18 mouse cellular contexts compared by ENCODE assay signal in genomic region chr5:122743880-122744422, GRCm38 (mm10). TPM values are rescaled to one million over a fixed set of nuclear protein-coding genes. Genes with fewer than 3 reads are reported as not detected.
A peak's percentile ranks its signal among the peaks of the same experiment; 100 is the strongest.
DNase-seq lines count a peak whose midpoint lies in the region; TF ChIP-seq lines count a peak whose summit lies in the region.
"Had no signal": no experiment of that assay in that cellular context is flagged by ENCODE, and none has a peak within 500 bp of the region (broad histone marks: within the 10 kb centered on the region; RNA-seq: fewer than 3 reads in every experiment).

No protein-coding gene starts in this region.

- no peak for TF ChIP-seq POLR2A in lung, adult 2 months (IDR thresholded peaks at IDR 0.05; ENCODE audit: borderline replicate concordance, extremely low read depth, low read depth, low read length)
- no peak for TF ChIP-seq POLR2A in ES-Bruce4 (IDR thresholded peaks at IDR 0.05; ENCODE audit: insufficient read depth, low read length)

- no peaks in the 10 kb centered on the region for H3K36me3 ChIP-seq in ES-Bruce4 (ENCODE audit: control insufficient read depth, insufficient read depth, low read length, poor library complexity, severe bottlenecking)

- no peaks in the 10 kb centered on the region for H3K4me1 ChIP-seq in lung, adult 2 months (ENCODE audit: control insufficient read depth, insufficient read depth, low read length)
- H3K4me1 ChIP-seq in ES-Bruce4 (ENCODE audit: control insufficient read depth, insufficient read depth, low read length) = no peaks in the 10 kb centered on the region
- H3K4me1 ChIP-seq: embryonic facial prominence, embryonic 10.5 days; forebrain, embryonic 13.5 days; heart, embryonic 12.5 days; hindbrain, embryonic 15.5 days had no signal

- peak; percentile 13 for DNase-seq in lung, adult 2 months
- no peak for DNase-seq in lung, postnatal 14 days
- DNase-seq in R1 (ENCODE audit: low read depth, low spot score) = peak; percentile 44
- peak; percentile 55 for DNase-seq in lung, postnatal 36 days
- no peak for DNase-seq in right cerebral cortex, adult 18-20 months
- DNase-seq in layer of hippocampus, adult 9-11 months = no peak
- DNase-seq: adrenal gland, postnatal 14 days; cerebellum, adult 11-12 months; cerebellum, adult 9-10 months; cerebellum, postnatal 25 days; forebrain, postnatal 0 days; gastrocnemius, postnatal 14 days; heart, postnatal 36 days had no signal

- no peaks in the 10 kb centered on the region for H3K27me3 ChIP-seq in ES-Bruce4 (ENCODE audit: control insufficient read depth, insufficient read depth, low read length, poor library complexity, severe bottlenecking)
- H3K27me3 ChIP-seq: forebrain, embryonic 13.5 days; heart, embryonic 12.5 days; hindbrain, embryonic 15.5 days had no signal

- H3K27ac ChIP-seq in ES-Bruce4 (ENCODE audit: insufficient read depth, low read length) = no peak overlapping the region
- H3K27ac ChIP-seq: embryonic facial prominence, embryonic 10.5 days; forebrain, embryonic 13.5 days; hindbrain, embryonic 15.5 days had no signal

- no peak for TF ChIP-seq CTCF in lung, adult 2 months (IDR thresholded peaks at IDR 0.05; ENCODE audit: insufficient read depth, low read length)
- TF ChIP-seq CTCF in ES-Bruce4 (IDR thresholded peaks at IDR 0.05; ENCODE audit: low read depth, low read length) = no peak

- H3K9me3 ChIP-seq in ES-Bruce4 (replicated peaks; ENCODE audit: control insufficient read depth, insufficient read depth, low read length, poor library complexity, severe bottlenecking) = no peaks in the 10 kb centered on the region
- H3K9me3 ChIP-seq: embryonic facial prominence, embryonic 10.5 days; forebrain, embryonic 13.5 days; heart, embryonic 12.5 days; hindbrain, embryonic 15.5 days had no signal

- H3K9ac ChIP-seq in ES-Bruce4 (ENCODE audit: low read depth, poor library complexity, severe bottlenecking) = no peak overlapping the region
- H3K9ac ChIP-seq: forebrain, embryonic 13.5 days; forebrain, postnatal 0 days; heart, embryonic 12.5 days; hindbrain, embryonic 15.5 days had no signal

- TF ChIP-seq EP300 in ES-Bruce4 (IDR thresholded peaks at IDR 0.05; ENCODE audit: insufficient read depth, low read depth, low read length) = no peak

- no peak overlapping the region for H3K4me3 ChIP-seq in lung, adult 2 months (replicated peaks; ENCODE audit: extremely low read depth, low read depth, low read length)
- peak overlapping the region; percentile 55 for H3K4me3 ChIP-seq in ES-Bruce4 (ENCODE audit: low read depth, low read length)
- H3K4me3 ChIP-seq: embryonic facial prominence, embryonic 10.5 days; forebrain, embryonic 13.5 days; heart, embryonic 12.5 days; hindbrain, embryonic 15.5 days had no signal

- WGBS in lung, adult 2 months = 73% methylated on average over 13 of the region's 13 CpGs

RNA-seq across cellular contexts. Expression of gene Camkk2, which starts 35.3 kb away (rescaled TPM):
- 33.3 and 35.6 TPM in 2 replicates for polyA plus RNA-seq in lung, adult 2 months (2012; rRNA removed)
- polyA plus RNA-seq in ES-Bruce4 (2011; ENCODE audit: insufficient read depth, insufficient read length, low read depth, missing spikeins) = 24.4 and 26.2 TPM in 2 replicates

RNA-seq across cellular contexts. Expression of gene P2rx4, which starts 36.6 kb away (rescaled TPM):
- 87.8 and 112 TPM in 2 replicates for polyA plus RNA-seq in lung, adult 2 months (2012; rRNA removed)
- polyA plus RNA-seq in ES-Bruce4 (2011; ENCODE audit: insufficient read depth, insufficient read length, low read depth, missing spikeins) = 21.0 and 25.8 TPM in 2 replicates

Comparison
In these comparisons a context has a peak if more than half of its experiments do, and no peak if none do; other contexts are left out.
1. DNase-seq: peak in lung, adult 2 months (single experiment), R1 (single experiment) and lung, postnatal 36 days (single experiment); none in lung, postnatal 14 days (single experiment), right cerebral cortex, adult 18-20 months (single experiment) and layer of hippocampus, adult 9-11 months (single experiment).